Mouse (Mus musculus) cortical plate, adult 2 months (tissue): Measurements from ENCODE around the gene Olfr119.

Source experiments
- CTCF ChIP-seq: fragments of 200-500 bp; IDR thresholded peaks from 2 replicates; pipeline ENCODE4 v1.5.1; 2011; ENCODE audit warnings: mild to moderate bottlenecking, control low read depth, low read length; ENCODE audit not compliant: insufficient read depth; ENCODE audit errors: extremely low read depth
- POLR2A ChIP-seq: fragments of 200-500 bp; IDR thresholded peaks from 2 replicates; pipeline ENCODE4 v1.6.1; 2011; ENCODE audit warnings: mild to moderate bottlenecking, low read length, control low read depth; ENCODE audit not compliant: insufficient read depth; ENCODE audit errors: extremely low read depth

GRCm38 (mm10) chr17:37666688-37667087 is 29.7 kb upstream of the Olfr119 start, which contains the start of gene Olfr118:
- TF ChIP-seq CTCF = no peak
- no peak for TF ChIP-seq POLR2A
